Mouse (Mus musculus) midbrain, embryonic 12.5 days (tissue): ENCODE measurements around the gene Dnajc4. TPM values are rescaled to one million over a fixed set of nuclear protein-coding genes. Genes with fewer than 3 reads are reported as not detected.
A peak's percentile ranks its signal among the peaks of the same experiment; 100 is the strongest.
"Not testable (repeated sequence)": the region's sequence is repeated elsewhere in the genome, so short reads cannot be mapped to it uniquely, and the experiment has no call there.

Source experiments
- ATAC-seq: fragments of 200-750 bp; cut with Nextera tagmentation; 2 replicates; pipeline ENCODE4 v1.8.0; 2017; ENCODE audit warnings: low read depth, moderate TSS enrichment, moderate library complexity; ENCODE audit not compliant: low FRiP score
- H3K27ac ChIP-seq: fragments of 300-500 bp; sonication (generic); replicated peaks from 2 replicates; pipeline ENCODE4 v1.5.1; 2016; ENCODE audit warnings: mild to moderate bottlenecking
- H3K27me3 ChIP-seq: fragments of 300-500 bp; sonication (generic); 2 replicates; pipeline ENCODE4 v1.6.1; 2016; ENCODE audit warnings: mild to moderate bottlenecking
- H3K36me3 ChIP-seq: fragments of 300-500 bp; sonication (generic); 2 replicates; pipeline ENCODE4 v1.6.1; 2016
- H3K4me1 ChIP-seq: fragments of 300-500 bp; sonication (generic); 2 replicates; pipeline ENCODE4 v1.6.1; 2016
- H3K4me2 ChIP-seq: fragments of 300-500 bp; sonication (generic); replicated peaks from 2 replicates; pipeline ENCODE4 v1.6.1; 2016; ENCODE audit warnings: mild to moderate bottlenecking, moderate library complexity
- H3K4me3 ChIP-seq: fragments of 300-500 bp; sonication (generic); 2 replicates; pipeline ENCODE4 v1.5.1; 2016; ENCODE audit warnings: mild to moderate bottlenecking
- H3K9ac ChIP-seq: fragments of 300-500 bp; sonication (generic); replicated peaks from 2 replicates; pipeline ENCODE4 v1.6.1; 2016; ENCODE audit warnings: mild to moderate bottlenecking, moderate library complexity
- H3K9me3 ChIP-seq: fragments of 300-500 bp; sonication (generic); 2 replicates; pipeline ENCODE4 v1.6.1; 2016; ENCODE audit warnings: mild to moderate bottlenecking
- WGBS: fragments of 180-500 bp; shearing (Covaris S2); methylation state at CpG from one replicate; pipeline ENCODE4 v1.1.7; 2016; 5-methylcytosine and 5-hydroxymethylcytosine counted together
- polyA plus RNA-seq: library from polyadenylated mRNA; unstranded; fragments of >200 nt; fragmentation: Nextera tagmentation; extraction: Ambion mirVana; gene quantifications from 2 replicates; pipeline ENCODE4 v1.2.1, GENCODE M21; 2016

Dnajc4 gene
- polyA plus RNA-seq, 1 experiment from 2014 or later = 21.2 TPM

GRCm38 (mm10) chr19:6993011-6993770, 819 bp upstream of the Dnajc4 start:
- no peak for ATAC-seq
- Histone ChIP-seq H3K9ac (peak overlapping the region; percentile 68), H3K27me3 (no peaks in the 10 kb centered on the region), H3K36me3 (peaks cover 4% of the 10 kb centered on the region; the same call in 1 of the 2 replicates), H3K4me3 (peak overlapping the region; percentile 58), H3K9me3 (no peaks in the 10 kb centered on the region), H3K27ac (peak overlapping the region; percentile 54; the same call in 1 of the 2 replicates), H3K4me2 (peak overlapping the region; percentile 93), H3K4me1 (peaks cover 39% of the 10 kb centered on the region)
- 59% methylated on average over 14 of the region's 14 CpGs for WGBS

- H3K27me3 ChIP-seq, H3K9ac ChIP-seq, H3K27ac ChIP-seq, H3K9me3 ChIP-seq, H3K4me3 ChIP-seq, ATAC-seq, H3K4me2 ChIP-seq, H3K36me3 ChIP-seq: not testable (repeated sequence)
- WGBS = 94% methylated on average over 6 of the region's 6 CpGs
- H3K4me1 ChIP-seq = peaks cover 45% of the 10 kb centered on the region
Observed at GRCm38 (mm10) chr19:6991166-6991565, 1.2 kb downstream of the Dnajc4 start.

GRCm38 (mm10) chr19:6990712-6991111, 1.7 kb downstream of the Dnajc4 start:
- no peak for ATAC-seq
- 90% methylated on average over 6 of the region's 6 CpGs for WGBS

GRCm38 (mm10) chr19:6989251-6989650, 3.1 kb downstream of the Dnajc4 start:
- WGBS = 83% methylated on average over 8 of the region's 8 CpGs
- H3K4me1 ChIP-seq = peaks cover 36% of the 10 kb centered on the region
- no peak overlapping the region for H3K9ac ChIP-seq
- no peak overlapping the region for H3K4me3 ChIP-seq
- no peak for ATAC-seq
- peaks cover 13% of the 10 kb centered on the region for H3K36me3 ChIP-seq
- no peak overlapping the region for H3K4me2 ChIP-seq
- H3K27me3 ChIP-seq = no peaks in the 10 kb centered on the region
- H3K9me3 ChIP-seq = no peaks in the 10 kb centered on the region
- H3K27ac ChIP-seq = no peak overlapping the region

More at GRCm38 (mm10) chr19:6990712-6991111, 1.7 kb downstream of the Dnajc4 start:
- H3K4me1 ChIP-seq = peaks cover 46% of the 10 kb centered on the region
- H3K36me3 ChIP-seq = 0 out of 2 replicates have a peak, but pooled peaks cover 2% of the 10 kb centered on the region
- no peak overlapping the region for H3K4me3 ChIP-seq
- no peak overlapping the region for H3K27ac ChIP-seq
- no peaks in the 10 kb centered on the region for H3K9me3 ChIP-seq
- H3K9ac ChIP-seq = no peak overlapping the region
- no peak overlapping the region for H3K4me2 ChIP-seq
- H3K27me3 ChIP-seq = no peaks in the 10 kb centered on the region

- no peaks in the 10 kb centered on the region for H3K27me3 ChIP-seq
- H3K9me3 ChIP-seq = no peaks in the 10 kb centered on the region
- whole genome bisulfite sequencing = 3% methylated on average over 8 of the region's 8 CpGs
- H3K36me3 ChIP-seq = peaks cover 22% of the 10 kb centered on the region
- H3K9ac ChIP-seq = peak overlapping the region; percentile 96
- peak; percentile 5 for ATAC-seq
- peak overlapping the region; percentile 89 for H3K4me3 ChIP-seq
- H3K4me1 ChIP-seq = peaks cover 32% of the 10 kb centered on the region
- peak overlapping the region; percentile 98 for H3K4me2 ChIP-seq
- peak overlapping the region; percentile 77 for H3K27ac ChIP-seq
Observed at GRCm38 (mm10) chr19:6987904-6988285, 4.5 kb downstream of the Dnajc4 start.

- H3K9ac ChIP-seq = peak within 1 kb of the TSS; percentile 96
- peaks cover 28% of the 10 kb centered on the region for H3K36me3 ChIP-seq
- no peaks in the 10 kb centered on the region for H3K27me3 ChIP-seq
- peak within 1 kb of the TSS; percentile 98 for H3K4me2 ChIP-seq
- H3K27ac ChIP-seq = peak within 1 kb of the TSS; percentile 77
- H3K4me3 ChIP-seq = peak within 1 kb of the TSS; percentile 89
- peak; percentile 63 for ATAC-seq
- H3K4me1 ChIP-seq = peaks cover 31% of the 10 kb centered on the region
- H3K9me3 ChIP-seq = no peaks in the 10 kb centered on the region
- WGBS = under 1% methylated on average over 80 of the region's 85 CpGs
Observed at GRCm38 (mm10) chr19:6987061-6987903, 5.1 kb downstream of the Dnajc4 start, which contains the start of gene Vegfb. TSS of gene Vegfb (minus strand) at chr19:6987651.

- ATAC-seq = no peak
- 78% methylated on average over 10 of the region's 10 CpGs for WGBS
- Histone ChIP-seq H3K4me3 (peak overlapping the region; percentile 89), H3K9me3 (no peaks in the 10 kb centered on the region), H3K4me2 (peak overlapping the region; percentile 98), H3K4me1 (peaks cover 25% of the 10 kb centered on the region), H3K27me3 (no peaks in the 10 kb centered on the region), H3K9ac (peak overlapping the region; percentile 96; the same call in 1 of the 2 replicates), H3K36me3 (peaks cover 30% of the 10 kb centered on the region), H3K27ac (no peak overlapping the region)
Observed at GRCm38 (mm10) chr19:6985951-6986708, 6.2 kb downstream of the Dnajc4 start.

GRCm38 (mm10) chr19:6985300-6985699, 7.1 kb downstream of the Dnajc4 start:
- Histone ChIP-seq H3K27me3 (no peaks in the 10 kb centered on the region), H3K4me1 (peaks cover 30% of the 10 kb centered on the region), H3K4me3 (no peak overlapping the region), H3K9ac (no peak overlapping the region), H3K4me2 (no peak overlapping the region), H3K9me3 (no peaks in the 10 kb centered on the region), H3K36me3 (peaks cover 30% of the 10 kb centered on the region), H3K27ac (no peak overlapping the region)
- ATAC-seq = no peak
- WGBS = 86% methylated on average over 19 of the region's 19 CpGs

GRCm38 (mm10) chr19:6983621-6984020, 8.8 kb downstream of the Dnajc4 start:
- no peak overlapping the region for H3K9ac ChIP-seq
- ATAC-seq = no peak
- 66% methylated on average over 5 of the region's 5 CpGs for WGBS
- no peak overlapping the region for H3K4me2 ChIP-seq
- H3K36me3 ChIP-seq = peaks cover 28% of the 10 kb centered on the region
- no peak overlapping the region for H3K27ac ChIP-seq
- H3K4me1 ChIP-seq = peaks cover 39% of the 10 kb centered on the region
- no peak overlapping the region for H3K4me3 ChIP-seq
- H3K27me3 ChIP-seq = no peaks in the 10 kb centered on the region
- H3K9me3 ChIP-seq = no peaks in the 10 kb centered on the region

- WGBS = 92% methylated on average over 4 of the region's 4 CpGs
- peaks cover 43% of the 10 kb centered on the region for H3K4me1 ChIP-seq
- no peak overlapping the region for H3K9ac ChIP-seq
- H3K9me3 ChIP-seq = no peaks in the 10 kb centered on the region
- 0 out of 2 replicates have a peak overlapping the region, but pooled peaks have one; percentile 74 for H3K4me2 ChIP-seq
- no peaks in the 10 kb centered on the region for H3K27me3 ChIP-seq
- no peak overlapping the region for H3K27ac ChIP-seq
- peaks cover 46% of the 10 kb centered on the region for H3K36me3 ChIP-seq
- H3K4me3 ChIP-seq = no peak overlapping the region
- no peak for ATAC-seq
Observed at GRCm38 (mm10) chr19:6981465-6981864, 10.9 kb downstream of the Dnajc4 start.

GRCm38 (mm10) chr19:6980381-6981093, 11.8 kb downstream of the Dnajc4 start, which contains the start of gene Fkbp2:
TSS of gene Fkbp2 (minus strand) at chr19:6980501.
- ATAC-seq = peak; percentile 87
- Histone ChIP-seq H3K27ac (peak within 1 kb of the TSS; percentile 95), H3K27me3 (no peaks in the 10 kb centered on the region), H3K4me3 (peak within 1 kb of the TSS; percentile 74), H3K36me3 (peaks cover 46% of the 10 kb centered on the region), H3K9me3 (no peaks in the 10 kb centered on the region), H3K4me1 (peaks cover 46% of the 10 kb centered on the region), H3K9ac (peak within 1 kb of the TSS; percentile 69), H3K4me2 (peak within 1 kb of the TSS; percentile 74)
- WGBS = 2% methylated on average over 38 of the region's 38 CpGs
